In genomic region chr14:46389438-46390248, GRCm38 (mm10) we compare ENCODE assay signal across 9 mouse cellular contexts. TPM values are rescaled to one million over a fixed set of nuclear protein-coding genes. Genes with fewer than 3 reads are reported as not detected.
DNase-seq lines count a peak whose midpoint lies in the region; ATAC-seq lines count a peak whose summit lies in the region.
"Had no signal": no experiment of that assay in that cellular context is flagged by ENCODE, and none has a peak within 500 bp of the region (broad histone marks: within the 10 kb centered on the region; RNA-seq: fewer than 3 reads in every experiment).

No protein-coding gene starts in this region.

- no peaks in the 10 kb centered on the region for H3K9me3 ChIP-seq in heart, embryonic 12.5 days (replicated peaks)
- H3K9me3 ChIP-seq in hindbrain, embryonic 14.5 days (ENCODE audit: control insufficient read depth, low read length): no peaks in the 10 kb centered on the region
- no peaks in the 10 kb centered on the region for H3K9me3 ChIP-seq in midbrain, embryonic 11.5 days (ENCODE audit: control insufficient read depth, low read length)

- peaks cover 14% of the 10 kb centered on the region for H3K4me1 ChIP-seq in heart, embryonic 12.5 days (replicated peaks)
- peaks cover 2% of the 10 kb centered on the region; the same call in 1 of the 2 replicates for H3K4me1 ChIP-seq in brown adipose tissue, adult 24 weeks (ENCODE audit: control insufficient read depth, insufficient read depth, insufficient read length, low read length)
- peaks cover 39% of the 10 kb centered on the region for H3K4me1 ChIP-seq in hindbrain, embryonic 14.5 days (replicated peaks; ENCODE audit: control insufficient read depth, insufficient read depth, low read length)
- peaks cover 15% of the 10 kb centered on the region for H3K4me1 ChIP-seq in midbrain, embryonic 11.5 days (ENCODE audit: control insufficient read depth, insufficient read depth, low read length)

- no peak for DNase-seq in heart, adult 8-10 months (ENCODE audit: low spot score)
- no peak for DNase-seq in hindbrain, embryonic 14.5 days (ENCODE audit: low spot score)
- peak; percentile 92 for DNase-seq in midbrain, embryonic 11.5 days (ENCODE audit: low spot score, missing footprints)
- no peak for DNase-seq in thymus, postnatal 36 days
- DNase-seq in spleen, adult 18-20 months: no peak

- H3K27me3 ChIP-seq in heart, embryonic 12.5 days (replicated peaks): peaks cover 22% of the 10 kb centered on the region; the same call in 1 of the 2 replicates
- H3K27me3 ChIP-seq in hindbrain, embryonic 14.5 days (ENCODE audit: control insufficient read depth, insufficient read depth, low read length): peaks cover 84% of the 10 kb centered on the region
- peaks cover 73% of the 10 kb centered on the region for H3K27me3 ChIP-seq in midbrain, embryonic 11.5 days (ENCODE audit: control insufficient read depth, insufficient read depth, low read length)

- H3K9ac ChIP-seq in heart, embryonic 12.5 days: peak overlapping the region; percentile 63
- 0 out of 2 replicates have a peak overlapping the region, but pooled peaks have one; percentile 31 for H3K9ac ChIP-seq in hindbrain, embryonic 14.5 days
- H3K9ac ChIP-seq in midbrain, embryonic 11.5 days (ENCODE audit: low read length): no peak overlapping the region

- 4% methylated on average over 24 of the region's 24 CpGs for WGBS in heart, embryonic 12.5 days
- WGBS in hindbrain, embryonic 14.5 days: 7% methylated on average over 24 of the region's 24 CpGs
- 4% methylated on average over 24 of the region's 24 CpGs for WGBS in midbrain, embryonic 11.5 days

- peak overlapping the region; percentile 26; the same call in 1 of the 2 replicates for H3K27ac ChIP-seq in heart, embryonic 12.5 days (ENCODE audit: poor library complexity, severe bottlenecking)
- H3K27ac ChIP-seq in brown adipose tissue, adult 24 weeks (replicated peaks; ENCODE audit: low read depth, low read length): no peak overlapping the region
- no peak overlapping the region for H3K27ac ChIP-seq in hindbrain, embryonic 14.5 days
- no peak overlapping the region for H3K27ac ChIP-seq in midbrain, embryonic 11.5 days (ENCODE audit: low read depth, low read length)

- ATAC-seq in heart, embryonic 12.5 days (ENCODE audit: insufficient number of reproducible peaks, low FRiP score): no peak
- no peak for ATAC-seq in hindbrain, embryonic 14.5 days (ENCODE audit: low FRiP score)
- no peak for ATAC-seq in midbrain, embryonic 11.5 days (ENCODE audit: low FRiP score)
- no peak for ATAC-seq in granulocyte monocyte progenitor cell, adult 5-6 weeks (replicated peaks; ENCODE audit: poor library complexity, severe bottlenecking)

- peak overlapping the region; percentile 69 for H3K4me2 ChIP-seq in heart, embryonic 12.5 days
- peak overlapping the region; percentile 93 for H3K4me2 ChIP-seq in hindbrain, embryonic 14.5 days (replicated peaks)
- peak overlapping the region; percentile 43 for H3K4me2 ChIP-seq in midbrain, embryonic 11.5 days

- H3K36me3 ChIP-seq in heart, embryonic 12.5 days: no peaks in the 10 kb centered on the region
- no peaks in the 10 kb centered on the region for H3K36me3 ChIP-seq in hindbrain, embryonic 14.5 days (replicated peaks; ENCODE audit: control insufficient read depth, insufficient read depth)
- no peaks in the 10 kb centered on the region for H3K36me3 ChIP-seq in midbrain, embryonic 11.5 days (ENCODE audit: control insufficient read depth, insufficient read depth, low read length)

- H3K4me3 ChIP-seq in heart, embryonic 12.5 days: peak overlapping the region; percentile 66
- H3K4me3 ChIP-seq in brown adipose tissue, adult 24 weeks (ENCODE audit: insufficient read depth, low read depth, low read length): peak overlapping the region; percentile 5; the same call in 1 of the 2 replicates
- peak overlapping the region; percentile 55 for H3K4me3 ChIP-seq in hindbrain, embryonic 14.5 days (replicated peaks; ENCODE audit: low read length)
- peak overlapping the region; percentile 24 for H3K4me3 ChIP-seq in midbrain, embryonic 11.5 days (ENCODE audit: low read depth, low read length)

RNA-seq across cellular contexts. Expression of gene Bmp4, which starts 0.8 kb away (rescaled TPM):
- polyA plus RNA-seq in heart, embryonic 12.5 days (2016; fragmentation: Nextera tagmentation; extraction: Ambion mirVana): 35.7 and 41.3 TPM in 2 replicates
- total RNA-seq in heart, adult 8-10 months (2022): 10 to 100 TPM in 2 of 4 experiments, 1 to 10 TPM in 2; 8.0 to 15.1 (median 10.1) TPM
- 1.6 TPM in 1 of 2 replicates, not detected in the other for polyA plus RNA-seq in brown adipose tissue, adult 24 weeks (2012; ENCODE audit: insufficient read depth, insufficient read length, missing spikeins)
- polyA plus RNA-seq in hindbrain, embryonic 14.5 days (2014; fragmentation: Nextera tagmentation; extraction: Ambion mirVana): 1.9 and 3.6 TPM in 2 replicates
- polyA plus RNA-seq in midbrain, embryonic 11.5 days (2014; fragmentation: Nextera tagmentation; extraction: Ambion mirVana): 4.7 and 6.8 TPM in 2 replicates
- not detected in 2 replicates for total RNA-seq in granulocyte monocyte progenitor cell, adult 5-6 weeks (2014; fragmentation: Nextera tagmentation)
- total RNA-seq in granulocyte monocyte progenitor cell, adult 5-6 weeks (2017): not detected in 2 replicates
- total RNA-seq: monocyte, adult 5-6 weeks had no signal

RNA-seq across cellular contexts. Expression of gene Gm15217, which starts 10.4 kb away (rescaled TPM):
- 0.60 TPM in 1 of 2 replicates, not detected in the other for polyA plus RNA-seq in heart, embryonic 12.5 days (2016; fragmentation: Nextera tagmentation; extraction: Ambion mirVana)
- total RNA-seq in heart, adult 8-10 months (2022): not detected
- polyA plus RNA-seq in brown adipose tissue, adult 24 weeks (2012; ENCODE audit: insufficient read depth, insufficient read length, missing spikeins): not detected in 2 replicates
- not detected in 2 replicates for polyA plus RNA-seq in hindbrain, embryonic 14.5 days (2014; fragmentation: Nextera tagmentation; extraction: Ambion mirVana)
- not detected in 2 replicates for polyA plus RNA-seq in midbrain, embryonic 11.5 days (2014; fragmentation: Nextera tagmentation; extraction: Ambion mirVana)
- not detected in 2 replicates for total RNA-seq in granulocyte monocyte progenitor cell, adult 5-6 weeks (2014; fragmentation: Nextera tagmentation)
- total RNA-seq in granulocyte monocyte progenitor cell, adult 5-6 weeks (2017): not detected in 2 replicates
- total RNA-seq: monocyte, adult 5-6 weeks had no signal

Comparison
In these comparisons a context has a peak if more than half of its experiments do, and no peak if none do; other contexts are left out.
1. H3K4me2 ChIP-seq: peak in every context shown above with its lines; median percentile 93 in hindbrain, embryonic 14.5 days; 69 in heart, embryonic 12.5 days; 43 in midbrain, embryonic 11.5 days.
2. H3K4me3 ChIP-seq: peak in every context shown above with its lines; median percentile 66 in heart, embryonic 12.5 days; 55 in hindbrain, embryonic 14.5 days; 24 in midbrain, embryonic 11.5 days; 5 in brown adipose tissue, adult 24 weeks.